Mouse (Mus musculus): ENCODE data around the gene Lgals3. TPM values are rescaled to one million over a fixed set of nuclear protein-coding genes. Genes with fewer than 3 reads are reported as not detected.
A peak's percentile ranks its signal among the peaks of the same experiment; 100 is the strongest.

Gene Lgals3
- polyA plus RNA-seq, 1 experiment = 2.2 TPM

DNA sequence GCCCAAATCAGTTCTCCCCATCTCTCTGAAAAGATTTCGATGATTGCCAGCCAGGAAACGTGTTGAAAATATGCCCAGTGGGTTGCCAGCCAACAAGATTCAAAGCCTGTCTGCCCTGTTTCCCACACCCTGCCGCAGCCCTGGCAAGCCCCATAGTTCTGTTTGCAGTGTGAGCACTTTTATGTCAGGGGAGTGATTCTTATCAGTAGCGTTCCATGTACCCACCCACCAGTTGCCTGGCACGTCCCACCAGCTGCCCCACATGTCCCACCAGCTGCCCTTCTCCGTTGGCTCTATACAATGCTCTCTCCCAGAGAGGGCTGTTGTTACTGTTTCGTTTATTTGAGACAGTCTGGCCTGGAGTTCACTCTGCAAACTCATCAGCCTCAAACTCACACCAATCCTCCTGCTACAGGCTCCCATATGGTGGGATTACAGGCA is 650 bp upstream of the Lgals3 start:
- DNase-seq (ENCODE audit: extremely low spot score in 1 of 2, low spot score in 1 of 2) = peak in 1 of 2 experiments; percentile 66

DNA sequence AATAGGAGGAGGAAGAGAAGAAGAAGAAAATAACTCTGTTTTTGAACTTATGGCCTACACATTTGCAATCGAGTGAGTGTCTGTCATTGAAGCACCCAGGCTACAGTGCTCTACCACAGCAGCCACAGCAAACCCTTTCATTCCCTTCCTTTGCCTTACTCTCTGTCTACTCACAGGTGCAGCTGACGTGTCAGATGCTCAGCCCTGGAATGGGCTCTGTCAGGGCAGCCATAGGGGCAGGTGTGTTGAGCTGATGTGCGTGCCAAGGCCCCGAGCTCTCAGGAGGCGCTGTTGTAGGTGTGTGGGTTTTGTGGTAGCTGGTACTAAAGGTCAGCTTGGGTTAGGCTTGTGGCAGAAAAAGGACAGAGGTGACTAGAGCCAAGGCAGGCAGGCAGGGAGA is 2.2 kb downstream of the Lgals3 start:
- DNase-seq (ENCODE audit: extremely low spot score in 1 of 2, low spot score in 1 of 2) = no peak

DNA sequence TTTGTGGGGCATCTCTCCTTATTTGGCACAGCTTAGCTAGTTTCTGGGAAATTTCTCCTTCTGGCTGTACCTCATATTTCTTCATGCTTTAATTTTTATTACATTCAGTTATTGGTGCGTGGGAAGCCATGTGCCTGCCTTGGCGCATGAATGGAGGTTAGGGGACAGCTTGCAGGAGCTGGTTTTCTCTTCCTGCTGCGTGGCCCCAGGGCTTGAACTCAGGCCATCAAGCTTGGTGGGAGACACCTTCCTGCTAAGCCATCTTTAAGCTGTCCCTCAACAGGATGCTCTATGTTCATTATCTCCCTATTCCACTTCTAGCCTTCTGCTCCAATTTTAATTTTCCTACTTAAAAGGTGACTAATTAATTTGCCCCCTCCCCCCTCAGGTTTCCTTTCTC is 3.2 kb downstream of the Lgals3 start:
- no peak for DNase-seq (ENCODE audit: extremely low spot score in 1 of 2, low spot score in 1 of 2)

DNA sequence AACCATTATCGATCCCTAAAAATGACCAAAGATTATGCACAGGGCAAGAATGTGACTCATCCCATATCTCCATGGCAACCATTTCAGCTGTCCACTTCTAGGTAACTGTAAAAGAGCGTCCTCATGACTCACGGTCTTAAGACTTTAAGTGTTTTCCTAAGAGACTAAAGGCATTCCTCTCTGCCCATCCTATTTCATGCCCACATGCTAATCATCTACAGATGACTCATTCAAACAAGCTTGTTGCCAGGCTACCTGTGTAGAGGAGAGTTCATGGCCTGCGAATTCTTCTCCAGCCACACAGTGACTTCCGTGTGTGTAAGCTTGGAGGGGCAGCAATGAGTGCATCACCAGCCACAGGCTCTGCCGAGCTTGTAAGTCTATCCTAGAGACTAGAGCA is 4.1 kb downstream of the Lgals3 start:
- DNase-seq (ENCODE audit: extremely low spot score in 1 of 2, low spot score in 1 of 2) = no peak

DNA sequence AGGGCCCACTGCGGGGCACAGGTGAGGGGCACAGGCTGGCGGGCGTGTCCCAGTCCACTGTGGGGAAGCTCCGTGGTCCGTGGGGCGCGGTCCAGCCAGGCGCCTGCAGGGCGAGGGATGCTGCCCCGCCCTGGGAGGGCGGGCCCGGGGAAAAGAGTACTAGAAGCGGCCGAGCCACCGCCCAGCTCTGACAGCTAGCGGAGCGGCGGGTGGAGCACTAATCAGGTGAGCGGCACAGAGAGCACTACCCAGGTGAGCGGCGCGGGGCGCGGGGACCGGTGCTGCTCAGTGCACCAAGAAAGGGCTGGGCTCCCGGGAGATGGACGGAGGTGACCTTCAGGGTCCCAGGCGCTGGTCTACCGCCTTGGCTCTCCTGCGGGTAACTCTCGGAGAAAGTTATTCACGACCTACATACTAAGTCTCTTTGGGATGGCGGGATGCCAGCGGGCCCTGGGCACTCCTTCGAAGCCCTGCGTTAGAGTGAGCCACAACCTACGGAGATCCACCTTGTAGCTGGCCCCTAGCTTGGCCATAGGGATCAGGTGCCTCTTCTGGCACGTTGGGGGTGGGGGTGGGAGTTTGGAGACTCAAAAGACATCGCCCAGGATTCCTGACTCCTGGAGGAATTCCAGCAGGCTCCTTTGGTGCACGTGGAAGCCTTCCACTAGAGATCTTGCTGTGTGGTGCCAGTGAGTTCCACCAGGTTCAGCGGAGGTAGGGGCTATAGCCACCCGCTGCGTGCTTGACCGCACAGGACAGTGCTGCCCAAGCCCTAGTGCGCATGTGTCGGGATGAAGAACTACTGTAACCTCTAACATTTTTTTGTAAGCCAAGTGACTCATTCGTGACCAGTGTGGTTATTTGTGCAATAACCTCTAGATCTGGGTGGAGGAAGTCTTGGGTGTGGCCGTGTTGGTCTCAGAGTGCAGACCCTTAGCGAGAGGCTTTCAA is 6.5 kb downstream of the Lgals3 start:
- no peak for DNase-seq (ENCODE audit: extremely low spot score in 1 of 2, low spot score in 1 of 2)

DNA sequence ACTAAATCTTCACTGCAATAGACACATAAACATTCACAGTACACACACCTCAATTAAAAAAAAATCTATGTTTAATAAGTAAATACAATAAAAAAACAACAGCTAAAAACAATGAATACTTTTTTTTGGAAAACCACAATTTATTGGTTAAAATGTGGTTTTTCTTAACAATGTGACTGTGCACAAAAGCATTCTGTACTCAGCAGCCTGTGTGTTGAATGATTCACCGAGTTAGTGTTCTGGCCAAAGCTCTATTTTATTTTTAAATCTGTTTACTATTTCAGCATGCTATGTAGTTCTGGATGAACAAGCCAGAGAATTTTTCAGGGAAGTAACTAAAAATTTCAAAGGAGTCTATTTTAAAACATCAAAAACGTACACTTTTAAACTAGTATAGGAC is 9.0 kb downstream of the Lgals3 start:
- DNase-seq (ENCODE audit: extremely low spot score in 1 of 2, low spot score in 1 of 2) = peak in 1 of 2 experiments; percentile 30

DNA sequence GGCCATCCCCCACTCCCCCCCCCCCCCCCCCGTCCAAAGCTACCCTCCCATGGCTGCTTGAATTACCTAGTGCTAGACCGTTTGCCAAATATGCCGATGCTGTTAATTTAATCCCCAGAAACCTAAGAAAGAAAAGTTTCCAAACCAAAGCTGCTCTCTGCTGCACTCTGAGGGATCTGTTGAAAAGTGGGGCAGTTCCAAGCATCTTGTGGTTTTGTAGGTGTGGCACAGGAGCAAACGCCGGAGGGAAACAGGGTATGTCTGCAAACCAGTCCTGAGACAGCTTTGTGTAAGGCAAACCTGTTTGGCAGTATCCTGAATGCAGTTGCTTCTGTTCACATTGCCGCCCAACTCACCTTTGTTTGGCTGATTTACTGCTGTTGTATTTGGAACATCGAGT is 10.8 kb downstream of the Lgals3 start:
- no peak for DNase-seq (ENCODE audit: extremely low spot score in 1 of 2, low spot score in 1 of 2)

DNA sequence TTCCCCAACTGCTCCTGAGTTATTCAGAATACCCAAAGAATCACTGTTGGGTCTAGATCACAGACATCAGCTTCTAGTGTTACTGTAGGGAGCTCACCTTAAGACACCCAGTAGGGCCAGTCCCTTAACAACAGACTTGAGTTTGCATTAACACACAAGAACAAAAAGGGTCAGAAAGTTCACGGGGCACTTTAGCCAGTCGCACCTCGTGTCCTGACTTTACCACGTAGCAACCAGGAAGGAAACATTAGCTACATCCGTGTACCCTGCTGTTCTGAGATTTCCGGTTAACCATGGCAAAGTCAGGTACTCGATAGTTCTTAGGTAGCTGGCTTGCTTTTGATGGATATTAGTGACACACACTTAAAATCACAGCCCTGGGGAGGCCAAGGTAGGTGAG is 16.4 kb downstream of the Lgals3 start:
- no peak for DNase-seq (ENCODE audit: extremely low spot score in 1 of 2, low spot score in 1 of 2)

DNA sequence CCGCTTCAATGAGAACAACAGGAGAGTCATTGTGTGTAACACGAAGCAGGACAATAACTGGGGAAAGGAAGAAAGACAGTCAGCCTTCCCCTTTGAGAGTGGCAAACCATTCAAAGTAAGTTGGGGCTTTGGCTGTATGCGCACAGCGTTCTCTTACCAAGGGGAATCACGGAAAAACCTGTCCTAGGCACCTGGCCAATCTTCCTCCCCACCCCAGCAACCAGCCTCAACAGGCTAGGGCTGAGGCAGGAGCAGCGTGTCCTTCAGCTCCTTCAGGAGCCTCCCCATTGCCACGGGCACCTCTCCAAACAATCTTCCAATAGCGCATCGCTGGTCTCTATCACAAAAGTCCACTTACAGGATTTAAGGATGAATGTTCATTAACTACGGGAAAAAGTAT is 17.1 kb downstream of the Lgals3 start:
- DNase-seq (ENCODE audit: extremely low spot score in 1 of 2, low spot score in 1 of 2) = no peak

DNA sequence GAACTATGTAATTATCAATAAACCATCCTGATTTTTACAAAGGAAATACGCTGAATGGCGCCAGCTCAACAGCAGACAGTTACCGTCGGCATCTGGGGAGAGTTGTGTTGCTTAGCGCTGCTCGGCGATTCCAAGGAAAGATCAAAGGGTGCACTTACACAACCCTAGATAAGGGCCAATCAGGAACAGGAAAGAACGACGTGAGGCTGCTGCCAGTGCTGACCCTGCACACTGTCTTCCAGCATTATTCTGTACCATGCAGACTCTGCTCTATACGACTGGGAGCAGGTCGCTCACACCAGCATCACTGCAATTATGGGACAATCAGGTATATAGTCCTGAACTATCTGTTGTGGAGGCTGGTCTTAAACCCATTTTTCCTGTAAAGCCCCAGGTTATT is 18.6 kb downstream of the Lgals3 start:
- no peak for DNase-seq (ENCODE audit: extremely low spot score in 1 of 2, low spot score in 1 of 2)

DNA sequence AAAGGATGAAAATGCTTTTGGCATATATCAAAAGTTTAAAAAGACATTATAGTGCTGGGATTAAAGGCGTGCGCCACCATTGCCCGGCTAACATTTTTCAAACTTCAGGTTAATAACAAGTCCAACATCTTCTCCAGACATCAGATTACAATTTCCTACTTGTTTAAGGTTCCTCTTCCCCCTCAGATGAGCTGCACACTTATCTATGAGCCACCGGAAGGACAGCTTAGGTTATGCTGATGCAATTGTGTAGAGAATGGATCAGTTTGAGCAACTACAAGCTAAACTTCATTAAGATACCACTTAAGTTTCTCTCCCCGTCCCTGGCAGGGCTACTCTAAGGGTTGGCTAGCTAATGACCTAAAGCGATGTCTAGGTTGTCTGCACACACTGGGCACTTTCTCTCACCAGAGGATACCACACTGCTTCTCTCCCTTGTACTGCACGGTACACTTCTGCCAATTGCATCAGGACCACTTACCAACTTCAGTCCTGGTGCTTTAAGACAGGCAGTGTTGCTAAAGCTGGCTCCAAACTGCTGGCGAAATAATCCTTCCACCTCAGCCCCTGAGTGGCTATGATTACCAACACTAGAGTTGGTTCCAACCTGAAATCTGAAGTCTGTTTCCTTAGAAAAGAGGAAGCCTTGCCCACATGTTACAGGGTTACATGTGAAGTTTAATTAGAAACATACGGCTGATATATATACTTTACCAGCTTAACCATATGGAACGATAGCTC is 26.0 kb downstream of the Lgals3 start:
- no peak for DNase-seq (ENCODE audit: extremely low spot score in 1 of 2, low spot score in 1 of 2)

DNA sequence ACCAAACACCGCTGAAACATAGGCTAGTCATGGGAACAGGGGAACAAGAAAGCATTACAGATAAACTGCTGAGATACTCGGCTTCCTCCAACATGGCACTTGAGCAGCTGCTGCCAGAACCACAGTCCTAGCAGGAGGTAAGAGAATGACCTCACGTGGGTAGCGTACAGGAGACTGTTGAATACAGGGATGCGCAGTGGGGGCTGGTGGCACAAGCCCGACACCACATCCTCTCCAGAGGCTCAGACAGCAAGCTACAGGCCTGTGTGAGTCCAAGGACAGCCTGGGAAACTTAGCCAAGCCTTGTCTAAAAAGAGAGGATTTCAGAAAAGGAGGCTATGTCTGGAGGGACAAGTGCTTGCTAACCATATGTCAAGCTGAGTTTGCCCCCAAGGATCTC is 27.5 kb downstream of the Lgals3 start:
- no peak for DNase-seq (ENCODE audit: extremely low spot score in 1 of 2, low spot score in 1 of 2)

DNA sequence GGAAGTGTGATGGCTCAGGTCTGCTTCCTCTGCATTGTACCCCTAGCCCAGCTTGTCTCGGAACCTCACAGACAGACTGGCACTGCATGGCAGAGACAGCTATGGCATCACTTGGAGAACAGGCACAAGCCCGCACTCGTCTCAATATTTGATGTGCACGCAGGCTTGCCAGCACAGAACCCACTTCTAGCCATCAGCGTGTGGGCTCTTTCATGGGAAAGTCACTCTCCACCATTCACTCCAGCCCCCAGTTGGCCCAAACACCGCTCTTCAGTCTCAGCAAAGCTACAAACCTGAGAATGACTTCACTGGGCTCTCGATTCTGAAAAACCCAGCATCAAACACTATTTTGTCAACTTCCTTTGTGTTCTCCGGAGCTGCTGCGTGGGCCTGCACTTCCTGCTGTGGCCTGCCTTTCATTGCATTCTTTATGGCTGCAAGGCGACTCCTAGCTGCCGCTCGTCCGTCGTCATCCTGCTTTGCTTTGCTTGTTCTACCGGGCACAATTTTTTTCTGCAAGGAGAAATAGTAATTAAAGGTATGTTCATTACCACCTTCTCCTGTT is 28.0 kb downstream of the Lgals3 start:
- no peak for DNase-seq (ENCODE audit: extremely low spot score in 1 of 2, low spot score in 1 of 2)

DNA sequence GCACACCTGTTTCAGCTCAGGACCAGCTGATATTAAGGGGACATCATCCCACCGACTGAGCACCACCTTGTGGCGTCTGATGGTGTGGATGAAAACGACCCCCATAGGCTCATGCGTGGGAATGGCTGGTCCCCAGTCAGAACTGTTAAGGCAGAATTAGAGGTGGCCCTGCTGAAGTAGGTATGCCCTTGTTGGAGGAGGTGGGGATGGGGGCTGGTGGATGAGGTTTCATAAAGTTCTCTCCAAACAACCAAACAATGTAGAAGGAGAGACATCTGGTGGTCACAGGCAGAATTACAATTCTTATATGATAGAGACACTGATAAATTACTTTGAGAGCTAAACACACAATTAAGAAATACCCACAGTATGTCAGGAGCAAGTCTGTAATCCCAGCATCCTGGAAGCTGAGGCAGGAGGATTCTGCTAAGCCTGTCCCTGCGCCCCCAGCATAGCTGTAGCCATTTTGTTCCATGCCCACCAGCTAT is 28.7 kb downstream of the Lgals3 start:
- DNase-seq (ENCODE audit: extremely low spot score in 1 of 2, low spot score in 1 of 2) = peak in 1 of 2 experiments; percentile 84

DNA sequence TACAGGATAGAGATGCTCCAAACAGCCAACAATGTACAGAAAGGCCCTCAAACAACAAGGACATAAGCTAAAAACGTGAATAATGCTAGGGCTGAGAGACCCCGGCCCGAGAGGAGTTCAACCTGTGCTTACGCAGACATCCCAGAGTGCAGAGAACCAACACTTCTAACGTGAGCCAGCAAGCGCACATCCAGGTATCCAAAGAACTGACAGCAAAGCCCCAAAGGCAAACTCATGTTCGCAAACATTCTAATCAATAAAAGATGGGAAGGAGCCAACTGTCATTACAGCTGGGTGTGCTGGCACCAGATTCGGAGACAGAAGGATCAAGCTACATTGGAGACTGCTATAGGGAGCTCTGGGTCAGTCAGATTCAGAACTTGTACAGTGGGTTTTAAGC is 35.2 kb downstream of the Lgals3 start:
- no peak for DNase-seq (ENCODE audit: extremely low spot score in 1 of 2, low spot score in 1 of 2)

DNA sequence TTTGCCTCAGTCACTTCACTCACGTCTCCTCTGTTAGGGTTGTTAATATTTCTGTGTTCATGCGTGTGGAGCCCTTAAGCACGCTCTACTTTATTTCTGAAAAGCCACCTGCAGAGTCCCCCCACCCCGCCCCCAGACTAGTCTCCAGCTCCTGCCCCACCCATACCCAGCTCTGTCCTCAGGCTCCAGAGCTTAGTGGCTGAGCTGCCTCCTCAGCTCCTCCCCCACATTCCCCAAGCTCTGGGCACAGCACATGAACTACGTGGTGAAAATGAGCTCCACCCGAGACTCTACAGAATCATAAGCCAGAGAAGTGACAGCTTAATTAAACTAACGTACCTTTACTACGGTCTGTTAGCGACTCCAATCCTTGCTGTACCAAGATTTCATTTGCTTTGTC is 38.4 kb downstream of the Lgals3 start:
- DNase-seq (ENCODE audit: extremely low spot score in 1 of 2, low spot score in 1 of 2) = no peak

DNA sequence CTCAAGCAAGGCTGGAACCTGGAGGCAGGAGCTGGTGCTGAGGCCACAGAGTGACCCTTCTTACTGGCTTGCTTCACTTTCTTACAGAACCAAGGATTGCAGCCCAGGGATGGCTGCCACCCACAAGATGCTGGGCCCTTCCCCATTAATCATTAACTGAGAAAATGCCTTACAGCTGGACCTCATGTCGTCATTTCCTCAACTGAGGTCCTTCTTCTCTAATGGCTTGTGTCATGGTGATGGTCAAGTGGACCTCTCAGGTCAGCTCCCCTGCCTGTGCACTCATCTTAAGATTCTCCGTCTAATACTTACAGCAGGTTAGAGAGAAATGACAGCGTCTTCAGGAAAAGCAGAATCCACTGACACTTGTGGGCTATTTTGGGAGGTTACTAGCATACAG is 49.8 kb downstream of the Lgals3 start:
- no peak for DNase-seq (ENCODE audit: extremely low spot score in 1 of 2, low spot score in 1 of 2)

DNA sequence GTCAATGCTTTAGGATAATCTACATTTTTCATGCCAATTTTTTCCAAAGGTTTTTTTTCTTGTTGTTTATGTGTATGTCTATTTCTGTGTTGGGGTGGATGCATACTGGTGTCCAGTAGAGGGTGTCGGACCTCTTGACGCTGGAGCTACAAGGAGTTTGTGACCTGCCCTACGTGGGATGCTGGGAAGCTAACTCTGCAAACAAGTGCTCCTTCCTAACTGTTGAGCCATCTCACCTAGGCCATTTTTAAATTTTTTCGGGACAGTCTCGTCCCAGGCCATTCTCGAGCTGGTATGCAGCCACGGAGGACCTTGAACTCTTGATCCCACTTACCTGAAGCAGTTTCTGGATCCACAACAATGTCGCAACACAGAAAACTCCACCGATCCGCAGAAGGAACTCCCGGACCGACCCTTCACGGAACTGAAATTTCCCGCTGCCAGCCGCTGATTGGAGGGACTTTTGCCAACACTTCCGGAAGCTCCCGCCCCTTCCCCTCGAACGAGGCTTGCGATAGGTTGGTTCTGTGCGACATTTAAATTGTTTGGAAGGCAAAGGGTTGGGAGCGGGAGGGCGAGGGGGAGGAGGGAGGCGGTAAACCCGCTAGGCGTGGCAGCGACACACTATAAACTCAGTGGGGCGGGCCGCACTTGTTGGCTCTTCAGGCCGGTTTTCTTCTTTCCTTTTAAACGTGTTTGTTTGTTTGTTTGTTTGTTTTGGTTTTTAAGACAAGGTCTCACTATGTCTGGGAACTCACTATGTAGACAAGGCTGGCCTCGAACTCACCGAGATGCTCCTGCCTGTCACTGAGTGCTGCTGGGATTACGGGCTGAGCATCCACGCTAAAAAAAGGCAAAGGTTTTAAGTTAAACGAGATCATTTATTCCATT is 50.5 kb downstream of the Lgals3 start, which contains the start of gene Dlgap5:
Gene Dlgap5, minus strand, starts transcription at position 633 of the 891 bp plus-strand sequence.
- DNase-seq (ENCODE audit: extremely low spot score in 1 of 2, low spot score in 1 of 2) = peak; percentile 68 to 94

DNA sequence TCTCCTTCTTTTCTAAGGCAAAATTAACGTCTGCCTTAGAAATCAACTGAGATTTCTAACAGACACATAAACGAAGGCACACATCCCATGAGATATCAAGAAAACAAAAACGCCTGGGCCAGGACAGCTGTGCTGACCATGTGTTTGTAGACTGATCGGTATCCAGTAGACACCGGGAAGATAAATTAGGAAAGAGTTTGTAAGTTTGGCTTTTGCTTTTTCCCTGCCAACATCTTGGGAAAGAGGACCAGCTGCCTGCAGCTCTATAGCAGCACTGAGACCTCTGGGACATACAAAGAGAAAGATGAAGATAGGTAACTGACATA is 51.1 kb downstream of the Lgals3 start:
- no peak for DNase-seq (ENCODE audit: extremely low spot score in 1 of 2, low spot score in 1 of 2)

DNA sequence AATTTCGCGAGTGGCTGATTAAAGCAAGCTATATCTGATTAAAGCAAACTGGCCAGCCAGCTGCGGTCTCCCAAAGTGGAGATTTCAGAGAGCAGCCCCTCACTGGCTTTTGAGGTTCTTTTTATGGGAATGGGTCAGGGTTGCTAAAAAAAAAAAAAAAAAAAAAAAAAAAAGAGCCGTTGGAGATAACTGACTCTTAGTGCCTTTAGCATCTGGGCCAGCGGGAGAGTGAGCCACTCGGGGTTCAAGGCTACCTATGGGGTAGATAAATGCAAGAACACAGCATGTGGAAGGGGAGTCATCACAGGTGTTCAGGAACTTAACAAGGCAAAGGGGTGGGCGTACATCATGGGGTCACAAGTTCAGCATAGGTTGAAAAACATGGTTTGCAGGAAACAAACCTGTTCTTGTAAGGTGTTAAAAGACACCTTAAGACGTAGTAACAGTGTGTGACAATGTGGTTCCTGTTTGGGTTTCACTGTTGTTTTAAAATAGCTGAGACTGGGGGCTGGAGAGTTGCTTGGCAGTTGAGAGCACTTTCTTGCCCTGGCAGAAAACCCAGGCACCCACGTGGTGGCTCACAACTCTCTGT is 51.6 kb downstream of the Lgals3 start:
- DNase-seq (ENCODE audit: extremely low spot score in 1 of 2, low spot score in 1 of 2) = no peak
